Mouse (Mus musculus) ZHBTc4 (cell line): ENCODE data around the gene Eri3.

ENCODE experiments used
- DNase-seq: peaks from one replicate; pipeline ENCODE4 v3.0.0-alpha.2; 2011; ENCODE audit warnings: low read depth, low spot score

Eri3 gene

GRCm38 (mm10) chr4:117550140-117550851 is at the start of gene Eri3:
TSS of gene Eri3 (plus strand) at chr4:117550365.
- DNase-seq, result peak; percentile 99

DNA sequence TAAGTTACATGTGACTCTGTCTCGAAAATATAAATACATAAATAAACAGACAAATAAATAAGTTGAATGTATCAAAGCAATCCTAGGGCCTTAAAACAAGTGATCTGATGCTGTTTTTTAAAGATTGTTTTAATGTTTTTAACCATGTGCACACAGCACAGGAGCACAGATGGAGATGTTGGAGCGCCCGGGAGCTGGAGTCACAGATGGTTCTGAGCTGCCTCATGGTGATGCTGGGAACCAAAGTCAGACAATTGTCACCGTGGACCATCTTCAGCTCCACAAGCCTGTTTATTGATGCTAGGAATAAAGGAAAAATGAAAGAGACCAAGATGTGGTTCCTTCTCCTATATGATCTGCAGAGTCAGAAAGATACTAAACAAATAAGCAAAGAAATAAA is 31.9 kb upstream of the Eri3 start:
- DNase-seq, result no peak

- DNase-seq, result no peak
Observed at GRCm38 (mm10) chr4:117521350-117521749, 28.8 kb upstream of the Eri3 start.

GRCm38 (mm10) chr4:117525990-117526389 is 24.2 kb upstream of the Eri3 start:
- no peak for DNase-seq

DNA sequence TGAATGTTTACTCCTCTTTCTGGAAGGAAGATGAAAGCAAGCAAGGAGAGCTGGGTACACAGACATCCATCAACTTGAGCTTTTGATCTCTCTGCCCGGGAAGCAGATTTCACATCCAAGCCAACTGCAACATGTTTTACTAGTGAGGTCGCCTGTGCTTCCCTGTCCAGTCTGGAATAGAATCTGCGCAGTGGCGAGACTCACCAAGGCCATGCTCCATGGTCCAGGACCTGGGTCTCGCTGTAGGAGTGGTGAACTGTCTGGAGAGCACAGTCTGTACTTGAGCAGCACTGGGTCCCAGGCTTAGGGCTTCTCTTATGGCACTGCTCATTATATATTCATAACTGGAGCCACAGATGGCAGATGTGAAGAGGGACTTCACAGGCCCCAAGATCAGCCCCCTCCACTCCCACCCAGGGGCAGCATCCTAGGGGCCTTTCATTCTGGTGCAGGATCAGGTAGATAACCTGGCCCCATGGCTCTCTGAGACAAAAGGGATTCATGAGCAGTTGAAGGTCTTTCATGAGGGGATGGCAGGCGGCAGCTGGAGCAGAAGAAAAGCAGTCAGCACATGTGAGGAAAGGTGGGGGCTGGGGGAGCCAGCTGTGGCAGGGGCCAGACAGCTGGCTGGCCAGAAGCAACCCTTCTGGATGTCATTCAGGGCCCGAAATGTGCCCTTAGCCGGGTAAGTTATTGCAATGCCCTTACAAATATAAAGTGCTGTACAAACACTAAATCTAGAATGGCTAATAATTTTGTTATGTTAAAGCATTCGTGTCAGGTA is 22.9 kb upstream of the Eri3 start:
- no peak for DNase-seq

DNA sequence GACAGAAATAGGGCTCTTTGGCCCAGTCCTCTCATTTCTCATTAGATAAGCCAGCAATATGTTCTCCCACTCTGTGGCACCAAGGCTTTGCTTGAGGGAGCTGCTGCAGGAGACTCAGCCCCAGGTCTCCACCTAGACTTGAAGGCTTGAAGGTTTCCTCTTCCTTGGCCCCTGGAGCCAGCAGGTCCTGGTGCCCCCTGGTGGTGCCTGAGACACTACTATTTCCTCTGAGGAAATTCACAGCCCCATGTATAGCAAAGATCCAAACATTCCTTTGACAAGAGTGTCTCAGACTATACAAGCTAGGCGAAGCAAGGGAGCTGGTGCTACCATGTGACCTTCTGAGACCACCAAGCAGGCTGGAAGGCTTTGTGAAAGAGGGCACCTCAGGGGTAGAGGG is 22.2 kb upstream of the Eri3 start:
- DNase-seq, result peak; percentile 86

- DNase-seq, result no peak
Observed at GRCm38 (mm10) chr4:117529843-117530242, 20.3 kb upstream of the Eri3 start.

- DNase-seq, result no peak
Observed at GRCm38 (mm10) chr4:117535496-117536200, 14.5 kb upstream of the Eri3 start.

- DNase-seq, result no peak
Observed at GRCm38 (mm10) chr4:117537002-117537401, 13.2 kb upstream of the Eri3 start.

DNA sequence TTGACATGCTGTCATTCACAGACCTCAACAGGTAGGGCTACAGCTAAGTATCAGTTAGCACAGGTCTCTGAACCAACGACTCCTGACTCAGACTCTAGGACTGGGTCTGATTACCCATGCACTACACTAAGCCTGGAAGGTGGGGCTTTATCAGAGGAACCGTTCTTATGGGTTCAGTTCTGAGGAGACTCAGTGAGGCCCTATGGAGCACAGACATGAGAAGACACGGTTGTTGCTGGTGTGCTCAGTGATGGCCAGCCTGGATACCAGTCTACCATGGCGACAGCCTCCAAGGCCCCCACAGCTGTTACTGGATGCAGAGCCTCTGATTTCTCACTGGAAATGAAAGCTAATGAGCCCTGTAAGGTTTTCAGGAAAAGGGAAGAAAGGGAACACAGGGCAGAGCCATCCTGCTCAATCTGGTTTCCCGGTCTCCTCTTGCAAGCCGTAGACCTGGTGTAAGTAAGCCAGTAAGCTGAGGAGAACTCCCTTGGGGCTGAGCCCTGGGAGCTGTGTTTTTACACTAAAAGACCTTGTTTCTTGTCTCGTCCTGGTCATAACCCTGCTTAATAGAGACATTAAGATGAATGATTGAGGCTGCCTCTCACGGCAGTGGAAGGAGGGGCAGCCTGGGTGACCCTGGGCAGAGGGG is 10.7 kb upstream of the Eri3 start:
- DNase-seq, result peak; percentile 21

GRCm38 (mm10) chr4:117540571-117540970 is 9.6 kb upstream of the Eri3 start:
- DNase-seq, result no peak

DNA sequence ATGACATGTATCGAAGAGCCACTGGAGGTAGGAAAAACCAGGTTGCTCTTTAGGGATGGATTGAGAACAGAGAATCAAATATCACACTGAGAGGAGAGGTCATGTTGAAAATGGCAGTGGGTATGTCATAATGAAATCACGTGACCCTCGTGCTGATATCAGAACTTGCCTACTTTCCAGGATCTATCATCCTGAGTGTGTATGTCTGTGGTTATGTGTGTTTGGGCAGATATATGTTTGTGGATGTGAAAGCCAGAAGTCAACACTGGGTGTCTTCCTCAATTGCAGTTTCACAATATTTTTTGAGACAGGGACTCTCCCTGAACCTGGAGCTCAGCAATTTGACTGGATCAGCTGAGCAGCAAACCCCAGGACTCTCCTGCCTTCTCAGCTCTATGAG is 4.7 kb upstream of the Eri3 start:
- DNase-seq, result no peak

- no peak for DNase-seq
Observed at GRCm38 (mm10) chr4:117546616-117547015, 3.5 kb upstream of the Eri3 start.

DNA sequence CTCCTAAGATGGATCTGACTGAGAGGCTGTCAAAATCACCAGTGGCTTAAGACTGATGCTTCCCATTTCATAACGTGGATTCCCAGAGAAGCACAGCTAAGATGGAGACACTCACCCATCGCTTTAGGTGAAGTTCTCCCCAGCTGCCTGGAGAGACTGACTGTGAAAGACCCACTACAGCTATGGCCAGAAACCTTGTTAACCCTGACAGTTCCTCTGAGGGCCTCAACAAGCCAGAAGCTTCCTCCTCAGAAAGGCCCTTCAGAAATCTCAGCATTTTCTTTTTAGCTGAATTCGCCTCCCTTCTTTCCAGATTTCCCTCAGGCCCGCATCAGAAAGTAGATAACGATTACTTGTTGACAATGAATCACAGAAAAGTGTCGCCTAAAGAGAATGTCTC is 589 bp upstream of the Eri3 start:
- DNase-seq, result no peak

DNA sequence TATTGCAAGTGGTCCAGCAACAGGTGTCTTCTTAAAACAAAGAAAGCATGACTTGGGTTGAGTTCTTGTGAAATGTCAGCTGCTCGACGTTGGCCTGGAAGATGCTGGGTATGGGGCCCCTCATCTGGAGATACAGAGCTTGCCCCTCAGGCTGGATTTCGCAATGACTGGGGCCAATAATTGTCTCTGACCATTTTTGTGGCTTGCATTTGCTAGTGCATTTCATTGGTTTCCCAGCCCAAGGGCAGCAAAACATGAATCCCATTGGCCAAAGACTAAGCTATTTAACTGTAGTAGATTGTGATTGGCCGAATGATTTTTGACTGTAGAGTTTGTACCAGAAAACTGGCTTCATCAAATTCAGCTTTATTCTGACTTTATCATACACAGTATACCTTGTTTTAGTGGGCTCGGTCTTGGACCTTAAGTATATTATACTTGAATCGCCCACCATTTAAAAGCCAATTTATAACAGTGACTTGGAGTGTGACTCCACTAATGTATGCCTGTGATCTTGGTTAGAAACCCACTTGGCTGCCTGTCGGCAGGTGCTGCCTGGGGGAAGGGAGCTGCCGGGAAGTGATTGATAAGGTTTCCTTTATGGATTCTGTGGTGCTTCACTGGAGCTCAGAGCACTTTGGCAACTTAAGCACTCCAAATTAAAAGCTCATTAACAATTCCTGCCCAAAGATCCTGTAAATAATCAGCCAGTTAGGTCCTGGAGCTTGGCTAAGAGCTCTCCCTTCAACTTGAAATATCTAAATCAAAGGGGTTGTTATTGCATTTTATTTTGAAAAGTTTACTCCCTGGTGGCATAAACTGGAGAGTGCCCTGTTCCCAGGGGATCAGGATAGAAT is 1.2 kb downstream of the Eri3 start:
- DNase-seq, result no peak

- no peak for DNase-seq
Observed at GRCm38 (mm10) chr4:117555495-117555894, 5.3 kb downstream of the Eri3 start.

- no peak for DNase-seq
Observed at GRCm38 (mm10) chr4:117556372-117556771, 6.2 kb downstream of the Eri3 start.

DNA sequence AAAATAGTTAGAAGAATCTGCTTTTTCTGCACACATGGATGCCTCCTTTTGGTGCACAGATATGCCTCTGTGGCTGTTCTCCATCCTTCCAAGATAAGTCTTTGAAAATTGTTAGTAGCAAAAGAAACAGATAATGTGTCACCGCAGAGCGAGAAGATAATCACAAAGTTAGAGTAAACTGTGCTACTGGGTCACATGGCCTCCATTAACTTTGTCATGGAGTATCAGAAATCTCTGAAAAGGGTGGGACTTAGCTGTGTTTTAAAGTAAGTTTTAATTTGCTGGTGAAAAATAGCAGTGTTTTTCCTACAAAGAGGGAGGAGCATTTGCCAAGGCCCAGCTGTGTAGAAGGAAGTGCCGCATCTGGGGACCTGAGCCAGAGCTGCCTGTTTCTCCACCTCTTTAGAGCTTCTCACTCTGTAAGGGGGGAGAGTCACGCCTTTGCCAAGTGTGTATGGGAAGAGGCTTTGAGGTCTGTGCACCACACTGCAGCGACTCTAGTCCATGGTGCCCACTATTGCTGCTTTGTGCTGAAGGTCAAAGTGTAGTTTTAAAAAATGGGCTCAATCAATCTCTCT is 7.0 kb downstream of the Eri3 start:
- DNase-seq, result no peak

- no peak for DNase-seq
Observed at GRCm38 (mm10) chr4:117563967-117564366, 13.8 kb downstream of the Eri3 start.

GRCm38 (mm10) chr4:117568846-117569245 is 18.7 kb downstream of the Eri3 start:
- no peak for DNase-seq

- DNase-seq, result no peak
Observed at GRCm38 (mm10) chr4:117570964-117571363, 20.8 kb downstream of the Eri3 start.
